Mouse (Mus musculus): ENCODE data around the gene Cfap300. TPM values are rescaled to one million over a fixed set of nuclear protein-coding genes. Genes with fewer than 3 reads are reported as not detected.

The Cfap300 gene
- 14.5 and 14.9 TPM in 2 replicates for polyA plus RNA-seq (2015; fragmentation: Nextera tagmentation; extraction: Ambion mirVana)

DNA sequence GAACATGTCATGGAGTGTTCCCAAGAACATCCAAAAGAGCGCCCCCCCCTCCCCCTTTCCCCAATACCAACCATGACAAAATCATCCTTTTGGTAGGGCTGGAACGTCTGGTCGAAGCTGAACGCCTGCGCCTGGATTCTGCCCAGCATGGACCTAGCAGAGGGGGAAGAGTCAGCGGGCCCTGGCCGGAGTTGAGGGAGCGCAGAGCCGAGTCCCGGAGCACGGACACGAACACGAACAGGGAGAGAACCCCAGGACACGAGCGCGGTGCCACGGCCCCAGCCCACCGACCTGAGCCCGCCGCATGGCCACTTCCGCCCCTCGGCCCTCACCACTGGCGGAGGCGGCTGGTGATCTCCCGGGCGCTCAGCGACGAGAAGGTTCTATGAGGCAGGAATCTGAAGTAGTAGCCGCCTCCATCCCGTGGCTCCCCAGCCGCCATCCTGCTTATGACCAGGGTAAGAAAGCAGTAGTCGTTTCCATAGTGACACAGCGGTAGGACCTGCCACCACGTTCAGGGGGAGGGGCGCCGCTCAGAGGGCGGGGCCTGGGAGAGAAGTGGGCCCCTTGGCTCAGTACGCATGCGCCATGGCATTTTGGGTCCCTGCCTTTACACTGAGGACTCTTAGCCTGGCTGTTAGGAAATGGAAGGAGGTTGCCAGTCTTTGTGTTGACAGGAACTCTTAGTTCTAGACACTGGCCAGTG, at the start of gene Cfap300:
Cfap300 (minus strand) TSS at position 486 of the 706 bp plus-strand sequence.
- Histone ChIP-seq H3K36me3 (no peaks in the 10 kb centered on the region), H3K27ac (peak within 1 kb of the TSS; percentile 73; the same call in 1 of the 2 replicates), H3K9ac (peak within 1 kb of the TSS; percentile 77), H3K4me1 (peaks cover 14% of the 10 kb centered on the region), H3K9me3 (no peaks in the 10 kb centered on the region), H3K4me2 (replicated peaks) (peak within 1 kb of the TSS; percentile 70), H3K27me3 (no peaks in the 10 kb centered on the region), H3K4me3 (peak within 1 kb of the TSS; percentile 74)
- ATAC-seq (ENCODE audit: low FRiP score, low read depth) = peak; percentile 98
- under 1% methylated on average over 39 of the region's 39 CpGs for WGBS

DNA sequence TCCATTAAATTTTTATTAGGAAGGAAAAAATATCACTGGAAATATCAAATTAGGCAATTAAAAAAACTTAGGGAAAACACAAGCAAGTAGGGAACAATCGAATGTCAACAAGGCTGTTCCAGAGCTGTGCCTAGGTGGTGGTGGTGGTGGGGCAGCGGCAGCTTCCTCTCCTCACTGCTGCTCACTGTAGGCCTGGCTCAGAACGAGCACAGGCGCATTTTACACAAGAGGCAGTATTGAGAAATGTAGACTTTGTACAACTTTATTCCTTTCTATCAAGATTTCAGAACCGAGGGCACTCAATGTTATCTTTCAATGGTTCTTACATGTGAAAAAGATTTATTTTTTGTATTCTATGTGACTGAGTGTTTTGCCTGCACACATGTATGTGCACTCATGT, 36.3 kb upstream of the Cfap300 start:
- H3K4me2 ChIP-seq (replicated peaks) = no peak overlapping the region
- 85% methylated on average over 5 of the region's 5 CpGs for WGBS

DNA sequence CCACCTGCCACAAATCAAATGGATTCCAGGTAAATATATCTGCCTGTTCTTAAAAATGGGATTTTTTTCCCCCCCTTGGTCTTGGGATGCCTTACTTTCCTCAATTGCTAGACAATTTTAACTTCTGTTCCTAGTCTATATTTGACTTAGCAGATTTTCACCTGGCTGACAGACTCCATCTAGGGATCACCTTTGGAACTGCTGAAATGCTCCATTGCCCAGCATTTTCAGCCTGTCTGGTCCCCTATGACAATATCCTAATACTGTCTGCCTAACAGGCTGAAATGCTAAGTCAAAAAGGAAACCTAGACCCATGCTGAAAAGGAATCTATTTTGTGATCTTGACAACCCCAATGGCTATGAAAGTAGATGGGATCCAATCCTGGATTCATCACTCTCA, 31.7 kb upstream of the Cfap300 start:
- Histone ChIP-seq H3K27ac (no peak overlapping the region), H3K36me3 (no peaks in the 10 kb centered on the region), H3K27me3 (no peaks in the 10 kb centered on the region), H3K4me1 (no peaks in the 10 kb centered on the region), H3K4me3 (no peak overlapping the region), H3K9me3 (no peaks in the 10 kb centered on the region), H3K9ac (no peak overlapping the region), H3K4me2 (replicated peaks) (no peak overlapping the region)
- ATAC-seq (ENCODE audit: low FRiP score, low read depth) = no peak

More for the DNA sequence above, 36.3 kb upstream of the Cfap300 start:
- H3K27me3 ChIP-seq = no peaks in the 10 kb centered on the region
- ATAC-seq (ENCODE audit: low FRiP score, low read depth) = no peak
- no peak overlapping the region for H3K4me3 ChIP-seq
- H3K9ac ChIP-seq = no peak overlapping the region
- H3K36me3 ChIP-seq = no peaks in the 10 kb centered on the region
- H3K27ac ChIP-seq = no peak overlapping the region
- H3K4me1 ChIP-seq = no peaks in the 10 kb centered on the region
- no peaks in the 10 kb centered on the region for H3K9me3 ChIP-seq

DNA sequence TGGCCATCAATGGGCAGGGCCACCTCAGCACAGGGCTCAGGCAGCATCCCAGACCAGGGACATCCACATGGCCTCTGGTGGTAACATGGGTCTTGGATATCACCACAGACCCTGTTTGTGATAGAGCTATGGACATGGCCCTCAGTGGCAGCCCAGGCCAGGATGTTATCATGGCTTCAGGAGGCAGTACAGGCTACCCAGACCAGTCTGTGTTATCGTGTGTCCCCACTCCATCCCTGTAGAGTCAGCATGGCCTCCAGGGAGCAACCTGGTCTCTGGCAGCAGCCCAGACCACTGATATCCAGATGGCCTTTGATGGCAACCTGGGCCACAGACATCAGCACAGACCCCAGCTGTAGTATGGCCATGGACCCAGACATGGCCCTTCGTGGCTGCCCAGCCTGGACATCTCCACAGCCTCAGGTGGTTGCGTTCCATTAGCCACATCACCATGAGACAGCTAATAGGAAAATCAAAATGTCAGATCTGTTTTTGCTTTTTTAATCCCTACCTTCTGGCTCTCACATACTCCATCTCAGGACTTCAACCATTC, 30.7 kb upstream of the Cfap300 start:
- 91% methylated on average over 3 of the region's 3 CpGs for WGBS
- no peak overlapping the region for H3K9ac ChIP-seq
- H3K9me3 ChIP-seq = no peaks in the 10 kb centered on the region
- H3K4me3 ChIP-seq = no peak overlapping the region
- H3K27me3 ChIP-seq = no peaks in the 10 kb centered on the region
- no peak overlapping the region for H3K27ac ChIP-seq
- no peak overlapping the region for H3K4me2 ChIP-seq (replicated peaks)
- no peaks in the 10 kb centered on the region for H3K36me3 ChIP-seq
- peak; percentile 60 for ATAC-seq (ENCODE audit: low FRiP score, low read depth)
- H3K4me1 ChIP-seq = no peaks in the 10 kb centered on the region

DNA sequence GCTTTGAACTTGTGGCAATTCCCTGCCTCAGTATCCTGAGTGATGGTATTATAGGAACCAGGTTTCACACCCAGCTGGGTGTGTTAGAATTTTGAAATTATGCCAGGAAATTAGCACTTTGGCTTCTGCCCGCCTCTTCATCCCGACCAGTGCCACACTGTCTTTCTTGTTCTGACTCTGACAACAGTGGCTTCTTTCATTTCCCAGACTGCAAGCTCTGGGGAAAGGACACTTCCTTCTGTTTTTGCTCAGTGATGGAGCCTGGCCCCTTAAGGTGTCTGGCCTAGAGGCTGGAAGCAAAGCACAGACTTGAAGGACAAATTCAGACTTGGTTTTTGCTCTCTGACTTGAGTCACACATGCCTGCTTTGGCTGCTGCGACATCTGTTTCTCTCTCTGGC, 17.0 kb upstream of the Cfap300 start:
- H3K36me3 ChIP-seq = no peaks in the 10 kb centered on the region
- no peak overlapping the region for H3K9ac ChIP-seq
- no peak overlapping the region for H3K4me3 ChIP-seq
- ATAC-seq (ENCODE audit: low FRiP score, low read depth) = no peak
- H3K4me1 ChIP-seq = no peaks in the 10 kb centered on the region
- H3K27me3 ChIP-seq = no peaks in the 10 kb centered on the region
- H3K4me2 ChIP-seq (replicated peaks) = no peak overlapping the region
- WGBS = 67% methylated on average over 3 of the region's 3 CpGs
- no peak overlapping the region for H3K27ac ChIP-seq
- H3K9me3 ChIP-seq = no peaks in the 10 kb centered on the region

DNA sequence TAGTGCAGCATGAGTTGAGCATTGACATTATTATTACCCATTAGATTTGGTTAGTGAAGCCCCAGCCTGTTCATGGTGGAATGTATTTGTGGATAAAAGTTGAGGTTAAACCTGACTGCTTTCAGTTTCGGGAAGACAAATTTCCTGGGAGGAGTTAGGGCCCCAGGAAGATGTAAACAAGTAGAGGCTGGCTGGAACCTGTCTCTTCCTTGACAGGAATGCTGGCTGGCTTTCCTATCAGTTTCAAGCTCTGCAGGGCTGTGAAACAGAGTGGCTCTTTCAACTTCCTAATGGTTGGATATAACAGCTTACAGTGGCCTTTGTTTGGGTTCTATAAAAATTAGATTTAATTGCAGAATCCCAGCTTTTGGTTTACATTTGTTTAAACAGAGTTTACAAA, 12.2 kb upstream of the Cfap300 start:
- ATAC-seq (ENCODE audit: low FRiP score, low read depth) = no peak
- Histone ChIP-seq H3K9ac (no peak overlapping the region), H3K4me1 (no peaks in the 10 kb centered on the region), H3K9me3 (no peaks in the 10 kb centered on the region), H3K36me3 (no peaks in the 10 kb centered on the region), H3K27me3 (no peaks in the 10 kb centered on the region), H3K27ac (no peak overlapping the region), H3K4me2 (replicated peaks) (no peak overlapping the region), H3K4me3 (no peak overlapping the region)
- 15% methylated on average over 1 of the region's 1 CpGs for WGBS

DNA sequence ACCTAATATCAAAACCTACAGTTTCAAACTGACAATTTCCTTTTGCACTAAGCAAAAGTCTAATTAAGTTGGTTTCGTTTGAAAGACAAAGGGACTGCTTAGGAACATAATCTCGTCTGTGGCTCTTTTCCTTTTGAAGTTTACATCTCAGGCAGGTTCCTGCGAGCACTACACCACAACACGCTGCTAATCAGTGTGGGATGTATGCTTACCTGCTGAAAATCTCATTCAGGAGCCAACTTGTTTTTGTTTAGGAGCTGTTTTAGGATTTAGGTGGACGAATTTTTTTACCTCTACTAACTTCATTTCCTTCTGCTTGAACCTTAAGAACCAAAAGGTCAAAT, 393 bp upstream of the Cfap300 start:
- peak; percentile 22; the same call in 1 of the 2 replicates for ATAC-seq (ENCODE audit: low FRiP score, low read depth)
- WGBS = 13% methylated on average over 5 of the region's 5 CpGs
- H3K4me2 ChIP-seq (replicated peaks) = peak overlapping the region; percentile 70

DNA sequence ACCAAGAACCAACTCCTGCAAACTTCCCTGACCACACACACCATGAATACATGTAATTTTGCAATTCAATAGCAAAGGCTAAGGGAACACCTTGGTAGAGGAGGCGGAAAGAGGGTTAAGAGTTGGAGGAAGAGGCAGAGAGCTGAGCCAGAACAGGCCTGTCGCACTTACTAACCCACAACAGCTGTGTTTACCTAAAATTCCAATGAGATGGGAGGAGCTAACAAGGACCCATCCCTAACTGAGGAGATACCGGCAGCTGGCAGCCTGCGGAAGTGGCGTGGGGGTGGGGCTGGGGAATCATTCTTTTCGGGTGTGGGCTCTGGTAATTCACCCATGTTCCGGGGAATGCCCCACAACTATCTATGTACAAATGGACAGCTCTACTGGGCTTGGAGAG, 7.1 kb downstream of the Cfap300 start:
- H3K9me3 ChIP-seq = no peaks in the 10 kb centered on the region
- H3K27ac ChIP-seq = no peak overlapping the region
- 17% methylated on average over 7 of the region's 7 CpGs for WGBS
- peak overlapping the region; percentile 28; the same call in 1 of the 2 replicates for H3K4me2 ChIP-seq (replicated peaks)
- no peaks in the 10 kb centered on the region for H3K27me3 ChIP-seq
- no peak overlapping the region for H3K9ac ChIP-seq
- H3K4me1 ChIP-seq = peaks cover 5% of the 10 kb centered on the region; the same call in 1 of the 2 replicates
- H3K4me3 ChIP-seq = no peak overlapping the region
- no peaks in the 10 kb centered on the region; the same call in 1 of the 2 replicates for H3K36me3 ChIP-seq
- ATAC-seq (ENCODE audit: low FRiP score, low read depth) = peak; percentile 62; the same call in 1 of the 2 replicates

More for the DNA sequence above, 393 bp upstream of the Cfap300 start:
- H3K36me3 ChIP-seq = no peaks in the 10 kb centered on the region
- H3K4me3 ChIP-seq = peak overlapping the region; percentile 74
- no peaks in the 10 kb centered on the region for H3K27me3 ChIP-seq
- no peaks in the 10 kb centered on the region for H3K9me3 ChIP-seq
- H3K27ac ChIP-seq = peak overlapping the region; percentile 73; the same call in 1 of the 2 replicates
- H3K4me1 ChIP-seq = peaks cover 14% of the 10 kb centered on the region
- 0 out of 2 replicates have a peak overlapping the region, but pooled peaks have one; percentile 43 for H3K9ac ChIP-seq

DNA sequence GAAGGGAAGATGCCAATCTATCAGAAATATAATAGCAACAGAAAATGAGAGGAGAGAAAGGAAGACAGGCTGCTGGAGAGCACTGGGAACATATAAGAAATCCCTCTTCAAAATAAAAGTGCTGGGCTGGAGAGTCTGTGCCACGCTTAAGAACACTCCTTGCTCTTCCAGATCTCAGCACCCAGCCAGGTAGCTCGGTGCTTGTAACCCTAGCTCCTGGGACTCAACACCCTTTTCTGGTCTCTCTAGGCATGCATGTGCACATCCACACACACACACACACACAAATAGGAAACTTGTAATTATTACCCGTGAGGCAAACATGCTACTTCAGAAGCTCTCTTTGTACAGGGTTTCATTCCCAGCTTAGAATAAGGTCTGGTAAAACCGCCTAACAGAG, 7.5 kb downstream of the Cfap300 start:
- Histone ChIP-seq H3K9me3 (no peaks in the 10 kb centered on the region), H3K27ac (no peak overlapping the region), H3K4me1 (peaks cover 5% of the 10 kb centered on the region; the same call in 1 of the 2 replicates), H3K9ac (no peak overlapping the region), H3K4me3 (no peak overlapping the region), H3K27me3 (no peaks in the 10 kb centered on the region), H3K4me2 (replicated peaks) (no peak overlapping the region), H3K36me3 (no peaks in the 10 kb centered on the region; the same call in 1 of the 2 replicates)
- 27% methylated on average over 4 of the region's 4 CpGs for WGBS
- ATAC-seq (ENCODE audit: low FRiP score, low read depth) = no peak

DNA sequence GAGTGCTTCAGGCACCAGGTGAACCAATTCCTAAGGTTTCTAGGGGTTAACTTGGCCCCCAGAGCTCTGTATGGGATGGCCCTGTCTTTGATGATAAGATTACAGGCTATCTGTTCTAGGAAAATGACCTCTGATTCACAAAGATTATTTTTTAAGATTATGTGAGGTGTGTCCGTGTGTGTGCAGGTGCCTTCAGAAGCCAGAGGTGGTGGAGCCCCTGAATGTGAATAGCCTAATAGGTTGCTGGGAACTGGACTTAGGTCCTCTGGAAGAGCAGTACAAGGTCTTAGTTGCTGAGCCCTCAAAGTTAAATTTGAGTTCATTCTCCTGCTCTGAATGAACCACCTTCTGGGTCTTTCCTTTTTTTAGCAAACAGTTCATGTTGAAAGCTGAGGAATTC, 8.5 kb downstream of the Cfap300 start:
- no peak for ATAC-seq (ENCODE audit: low FRiP score, low read depth)
- Histone ChIP-seq H3K9me3 (no peaks in the 10 kb centered on the region), H3K9ac (no peak overlapping the region), H3K4me2 (replicated peaks) (no peak overlapping the region), H3K4me1 (peaks cover 5% of the 10 kb centered on the region; the same call in 1 of the 2 replicates), H3K27ac (no peak overlapping the region), H3K27me3 (no peaks in the 10 kb centered on the region), H3K4me3 (no peak overlapping the region), H3K36me3 (no peaks in the 10 kb centered on the region; the same call in 1 of the 2 replicates)
- 55% methylated on average over 1 of the region's 1 CpGs for WGBS

DNA sequence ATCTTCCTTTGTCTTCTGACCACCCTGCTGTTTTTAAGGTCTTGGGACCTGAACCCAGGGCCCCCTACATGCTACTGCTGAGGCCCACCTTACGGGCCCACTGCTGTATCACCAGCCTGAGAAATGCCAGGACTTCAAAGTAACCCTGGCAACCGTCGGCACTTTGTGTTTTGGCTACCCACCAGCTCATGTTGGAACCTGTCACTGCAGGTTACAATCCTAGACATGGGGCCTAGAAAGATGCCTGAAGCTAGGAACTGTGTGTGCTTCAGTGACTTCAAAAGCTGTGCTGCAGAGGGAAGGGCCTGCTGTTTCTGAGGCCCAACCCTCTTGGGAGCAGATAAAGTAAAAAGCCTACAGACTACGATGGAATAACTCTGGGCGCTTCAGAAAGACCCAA, 9.8 kb downstream of the Cfap300 start:
- Histone ChIP-seq H3K27ac (no peak overlapping the region), H3K9ac (no peak overlapping the region), H3K27me3 (no peaks in the 10 kb centered on the region), H3K4me2 (replicated peaks) (no peak overlapping the region), H3K4me3 (no peak overlapping the region), H3K4me1 (peaks cover 5% of the 10 kb centered on the region; the same call in 1 of the 2 replicates), H3K36me3 (no peaks in the 10 kb centered on the region; the same call in 1 of the 2 replicates), H3K9me3 (no peaks in the 10 kb centered on the region)
- WGBS = 75% methylated on average over 5 of the region's 5 CpGs
- peak; percentile 32; the same call in 1 of the 2 replicates for ATAC-seq (ENCODE audit: low FRiP score, low read depth)

DNA sequence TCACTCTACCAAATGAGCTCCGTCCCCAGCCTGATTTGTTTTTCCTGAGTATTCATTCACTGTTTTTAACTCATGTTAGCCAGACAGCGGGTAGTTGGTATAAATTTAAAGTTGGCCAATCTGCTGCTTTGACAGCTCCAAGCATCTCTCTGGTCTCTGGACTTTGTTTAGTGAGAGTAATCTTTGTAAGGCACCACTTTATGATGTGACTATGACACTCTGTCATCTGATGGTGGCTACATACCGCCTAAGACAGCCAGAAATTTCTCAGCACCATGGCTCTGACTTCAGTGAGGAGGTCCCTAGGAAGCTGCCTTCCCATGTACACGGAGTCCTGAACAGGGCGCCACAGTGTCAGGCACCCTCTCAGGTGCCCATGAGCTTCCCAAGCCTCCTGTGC, 24.0 kb downstream of the Cfap300 start:
- H3K36me3 ChIP-seq = no peaks in the 10 kb centered on the region
- H3K9ac ChIP-seq = no peak overlapping the region
- ATAC-seq (ENCODE audit: low FRiP score, low read depth) = no peak
- no peaks in the 10 kb centered on the region for H3K27me3 ChIP-seq
- H3K4me1 ChIP-seq = no peaks in the 10 kb centered on the region
- no peaks in the 10 kb centered on the region for H3K9me3 ChIP-seq
- H3K27ac ChIP-seq = no peak overlapping the region
- no peak overlapping the region for H3K4me3 ChIP-seq
- no peak overlapping the region for H3K4me2 ChIP-seq (replicated peaks)
- WGBS = 85% methylated on average over 5 of the region's 5 CpGs

Data from limb, embryonic 13.5 days (tissue).